Mouse (Mus musculus): Measurements from ENCODE around the gene Tmem30c. TPM values are rescaled to one million over a fixed set of nuclear protein-coding genes. Genes with fewer than 3 reads are reported as not detected.

Gene Tmem30c
- polyA plus RNA-seq, 2 experiments, result not detected

DNA sequence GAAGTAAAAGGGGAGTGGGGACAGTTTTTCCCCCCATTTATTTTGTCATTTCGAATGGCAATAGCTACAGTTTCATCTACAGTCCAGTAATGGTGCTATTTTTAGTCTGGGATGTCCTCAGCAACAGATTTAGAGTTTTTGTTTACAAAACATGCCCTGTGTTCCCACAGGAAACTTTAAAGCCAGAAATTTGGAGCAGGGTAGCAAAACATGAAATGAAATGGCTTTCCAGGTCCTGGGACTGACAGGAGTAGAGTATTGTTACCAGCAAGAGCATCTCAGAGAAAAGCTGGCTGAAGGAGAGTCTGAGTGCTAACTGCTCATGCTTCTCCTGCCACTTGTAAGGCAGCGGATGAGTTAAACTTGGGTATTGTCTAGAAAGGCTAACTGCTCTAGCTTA lies 37.4 kb upstream of the Tmem30c start:
- TF ChIP-seq EP300 (IDR thresholded peaks at IDR 0.05; ENCODE audit: low read depth), result no peak
- no peak for TF ChIP-seq CTCF (IDR thresholded peaks at IDR 0.05; ENCODE audit: low read depth)
- ATAC-seq (ENCODE audit: insufficient read depth) (no peak), DNase-seq (ENCODE audit: low read depth in 3 of 3, low spot score in 3 of 3) (no peak)
- H3K27ac ChIP-seq, result no peak overlapping the region
- H3K4me1 ChIP-seq (replicated peaks; ENCODE audit: control insufficient read depth in 2 of 2, insufficient read depth in 2 of 2, low read length in 1 of 2), result no peaks in the 10 kb centered on the region
- H3K9ac ChIP-seq (replicated peaks), result no peak overlapping the region
- H3K27me3 ChIP-seq (ENCODE audit: control insufficient read depth, insufficient read depth, low read length), result no peaks in the 10 kb centered on the region
- 55% methylated on average over 2 of the region's 2 CpGs for WGBS (ENCODE audit: insufficient replicate concordance)
- no peaks in the 10 kb centered on the region for H3K9me3 ChIP-seq (ENCODE audit: control insufficient read depth, low read length)
- H3K36me3 ChIP-seq (replicated peaks; ENCODE audit: control insufficient read depth, insufficient read depth, low read depth), result no peaks in the 10 kb centered on the region
- H3K4me3 ChIP-seq (ENCODE audit: insufficient read depth in 1 of 2, low read depth in 2 of 2, low read length in 2 of 2), result no peak overlapping the region
- H3K4me2 ChIP-seq (ENCODE audit: low read depth), result no peak overlapping the region

DNA sequence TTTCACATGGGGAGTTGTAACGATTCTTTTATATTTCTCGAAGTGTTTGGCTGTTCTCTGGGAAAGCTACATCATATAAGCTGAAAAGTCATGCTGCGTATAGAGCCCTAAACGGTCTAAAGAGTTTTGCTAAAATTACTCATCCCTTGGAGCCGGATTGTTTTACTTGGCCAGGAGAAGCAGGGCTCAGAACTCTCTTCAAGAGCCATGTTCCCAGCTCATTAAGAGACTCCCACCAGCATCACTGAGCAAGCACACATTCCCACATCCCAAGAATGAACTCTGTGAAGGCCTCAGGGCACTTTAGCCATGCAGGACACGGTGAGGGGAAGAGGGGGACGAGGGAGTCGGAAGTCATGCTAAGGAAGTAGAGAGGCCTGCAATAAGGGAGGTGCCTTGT lies 36.4 kb upstream of the Tmem30c start:
- DNase-seq (ENCODE audit: low read depth in 3 of 3, low spot score in 3 of 3) (no peak), ATAC-seq (ENCODE audit: insufficient read depth) (no peak)
- Histone ChIP-seq H3K27me3 (ENCODE audit: control insufficient read depth, insufficient read depth, low read length) (no peaks in the 10 kb centered on the region), H3K9ac (replicated peaks) (no peak overlapping the region), H3K4me2 (ENCODE audit: low read depth) (no peak overlapping the region), H3K27ac (no peak overlapping the region), H3K36me3 (replicated peaks; ENCODE audit: control insufficient read depth, insufficient read depth, low read depth) (no peaks in the 10 kb centered on the region), H3K9me3 (ENCODE audit: control insufficient read depth, low read length) (no peaks in the 10 kb centered on the region), H3K4me3 (ENCODE audit: insufficient read depth in 1 of 2, low read depth in 2 of 2, low read length in 2 of 2) (no peak overlapping the region), H3K4me1 (replicated peaks; ENCODE audit: control insufficient read depth in 2 of 2, insufficient read depth in 2 of 2, low read length in 1 of 2) (no peaks in the 10 kb centered on the region)
- WGBS (ENCODE audit: insufficient replicate concordance), result 66% methylated on average over 8 of the region's 8 CpGs
- TF ChIP-seq EP300 (IDR thresholded peaks at IDR 0.05; ENCODE audit: low read depth) (no peak), CTCF (IDR thresholded peaks at IDR 0.05; ENCODE audit: low read depth) (no peak)

DNA sequence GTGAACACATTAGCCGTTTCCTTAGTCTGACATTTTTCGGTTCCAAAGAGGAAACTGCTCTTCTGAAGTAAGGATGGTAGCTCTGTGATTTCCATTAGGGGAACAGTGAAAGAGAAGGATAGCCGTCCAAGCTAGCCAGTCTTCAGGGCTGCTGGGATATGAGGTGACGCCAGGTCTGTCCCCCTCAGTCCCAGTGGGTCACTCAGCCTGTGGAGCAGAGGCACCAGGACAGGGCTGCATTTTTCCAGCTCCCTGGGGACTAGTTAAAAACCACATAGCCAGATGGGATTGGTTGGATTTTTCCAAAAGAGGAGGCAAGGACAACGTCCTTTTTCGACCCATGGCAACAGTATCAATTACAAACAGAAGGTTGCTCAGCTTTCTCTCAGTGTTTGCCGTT lies 34.3 kb upstream of the Tmem30c start:
- Histone ChIP-seq H3K9ac (replicated peaks) (no peak overlapping the region), H3K9me3 (ENCODE audit: control insufficient read depth, low read length) (no peaks in the 10 kb centered on the region), H3K4me3 (ENCODE audit: insufficient read depth in 1 of 2, low read depth in 2 of 2, low read length in 2 of 2) (no peak overlapping the region), H3K27me3 (ENCODE audit: control insufficient read depth, insufficient read depth, low read length) (no peaks in the 10 kb centered on the region), H3K27ac (no peak overlapping the region), H3K36me3 (replicated peaks; ENCODE audit: control insufficient read depth, insufficient read depth, low read depth) (no peaks in the 10 kb centered on the region), H3K4me1 (replicated peaks; ENCODE audit: control insufficient read depth in 2 of 2, insufficient read depth in 2 of 2, low read length in 1 of 2) (no peaks in the 10 kb centered on the region), H3K4me2 (ENCODE audit: low read depth) (no peak overlapping the region)
- TF ChIP-seq CTCF (IDR thresholded peaks at IDR 0.05; ENCODE audit: low read depth) (no peak), EP300 (IDR thresholded peaks at IDR 0.05; ENCODE audit: low read depth) (no peak)
- DNase-seq (ENCODE audit: low read depth in 3 of 3, low spot score in 3 of 3), result no peak
- ATAC-seq (ENCODE audit: insufficient read depth), result no peak
- 69% methylated on average over 7 of the region's 7 CpGs for WGBS (ENCODE audit: insufficient replicate concordance)

DNA sequence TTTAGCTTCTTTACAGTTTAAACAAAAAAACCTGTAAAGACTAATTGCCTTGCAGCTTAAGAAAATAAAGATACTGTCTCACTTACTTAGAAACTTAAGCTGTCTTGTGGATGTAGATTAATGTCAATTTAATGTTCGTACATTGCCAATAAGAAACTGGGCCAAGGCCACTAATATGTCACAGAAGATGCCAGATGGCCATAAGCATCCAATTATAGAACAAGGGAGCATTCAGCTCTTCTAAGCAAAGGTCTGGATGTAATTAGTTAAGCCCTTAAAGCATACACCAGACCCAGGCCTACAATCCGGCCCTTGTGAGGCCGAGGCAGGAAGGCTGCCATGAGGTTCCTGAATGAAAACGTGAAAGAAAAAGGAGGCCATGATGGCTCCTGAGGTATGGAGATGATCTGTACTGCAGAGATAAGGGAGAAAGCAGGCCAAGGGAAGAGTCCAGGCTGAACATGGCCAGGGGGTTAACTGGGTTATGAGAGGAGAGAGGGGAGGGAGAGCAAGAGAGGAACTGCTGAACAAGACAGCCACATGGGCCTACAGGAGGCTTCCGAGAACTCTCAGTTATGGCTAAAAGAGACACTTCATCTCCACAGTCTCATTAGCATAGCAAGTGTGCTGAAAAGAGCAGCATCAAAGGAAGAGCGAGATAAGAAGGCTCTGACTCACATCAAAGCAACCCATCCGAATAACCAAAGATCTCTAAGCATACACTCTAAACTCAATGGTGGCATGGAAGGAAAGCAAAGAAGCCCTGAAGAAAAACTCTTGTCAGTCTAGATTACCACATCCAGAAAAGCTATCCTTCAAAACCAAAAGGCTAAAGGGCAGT lies 26.8 kb upstream of the Tmem30c start:
- no peaks in the 10 kb centered on the region for H3K36me3 ChIP-seq (replicated peaks; ENCODE audit: control insufficient read depth, insufficient read depth, low read depth)
- no peak for TF ChIP-seq CTCF (IDR thresholded peaks at IDR 0.05; ENCODE audit: low read depth)
- TF ChIP-seq EP300 (IDR thresholded peaks at IDR 0.05; ENCODE audit: low read depth), result no peak
- H3K27me3 ChIP-seq (ENCODE audit: control insufficient read depth, insufficient read depth, low read length), result no peaks in the 10 kb centered on the region
- DNase-seq (ENCODE audit: low read depth in 3 of 3, low spot score in 3 of 3) (no peak), ATAC-seq (ENCODE audit: insufficient read depth) (no peak)
- H3K9me3 ChIP-seq (ENCODE audit: control insufficient read depth, low read length), result no peaks in the 10 kb centered on the region
- H3K4me3 ChIP-seq (ENCODE audit: insufficient read depth in 1 of 2, low read depth in 2 of 2, low read length in 2 of 2), result no peak overlapping the region
- no peaks in the 10 kb centered on the region; a peak in 1 of 4 replicates for H3K4me1 ChIP-seq (replicated peaks; ENCODE audit: control insufficient read depth in 2 of 2, insufficient read depth in 2 of 2, low read length in 1 of 2)
- no peak overlapping the region for H3K9ac ChIP-seq (replicated peaks)
- WGBS (ENCODE audit: insufficient replicate concordance), result 59% methylated on average over 7 of the region's 7 CpGs
- H3K27ac ChIP-seq, result no peak overlapping the region
- no peak overlapping the region for H3K4me2 ChIP-seq (ENCODE audit: low read depth)

DNA sequence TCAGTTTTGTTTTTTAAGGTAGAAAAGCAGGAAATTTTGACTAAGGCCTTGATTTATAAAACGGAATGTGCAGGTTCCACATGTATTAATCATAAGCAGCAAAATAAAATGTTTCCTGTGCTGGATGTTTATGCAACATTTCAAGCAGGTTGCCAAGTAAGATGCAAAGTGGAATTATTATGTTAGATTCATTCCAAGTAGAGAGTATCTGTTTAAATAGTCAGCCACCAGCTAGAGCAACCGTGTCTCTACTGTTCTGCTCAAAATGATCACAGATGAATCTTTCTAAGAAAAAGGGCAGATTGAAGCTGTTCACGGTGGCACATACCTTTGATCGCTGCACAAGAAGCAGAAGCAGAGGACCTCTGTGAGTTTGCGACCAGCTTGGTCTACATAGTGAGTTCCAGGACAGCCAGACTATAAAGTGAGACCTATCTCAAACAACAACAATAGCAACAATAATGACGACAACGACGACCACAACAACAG lies 26.0 kb upstream of the Tmem30c start:
- Histone ChIP-seq H3K27me3 (ENCODE audit: control insufficient read depth, insufficient read depth, low read length) (no peaks in the 10 kb centered on the region), H3K9me3 (ENCODE audit: control insufficient read depth, low read length) (no peaks in the 10 kb centered on the region), H3K4me1 (replicated peaks; ENCODE audit: control insufficient read depth in 2 of 2, insufficient read depth in 2 of 2, low read length in 1 of 2) (no peaks in the 10 kb centered on the region; a peak in 1 of 4 replicates), H3K4me2 (ENCODE audit: low read depth) (no peak overlapping the region), H3K27ac (no peak overlapping the region), H3K4me3 (ENCODE audit: insufficient read depth in 1 of 2, low read depth in 2 of 2, low read length in 2 of 2) (no peak overlapping the region), H3K36me3 (replicated peaks; ENCODE audit: control insufficient read depth, insufficient read depth, low read depth) (no peaks in the 10 kb centered on the region), H3K9ac (replicated peaks) (no peak overlapping the region)
- no peak for TF ChIP-seq EP300 (IDR thresholded peaks at IDR 0.05; ENCODE audit: low read depth)
- no peak for TF ChIP-seq CTCF (IDR thresholded peaks at IDR 0.05; ENCODE audit: low read depth)
- DNase-seq (ENCODE audit: low read depth in 3 of 3, low spot score in 3 of 3), result no peak
- ATAC-seq (ENCODE audit: insufficient read depth), result no peak
- 73% methylated on average over 8 of the region's 8 CpGs for WGBS (ENCODE audit: insufficient replicate concordance)
